Mouse (Mus musculus) C3H10T1/2 (cell line): ENCODE results near the gene Dennd4c. TPM values are rescaled to one million over a fixed set of nuclear protein-coding genes. Genes with fewer than 3 reads are reported as not detected.

Source experiments
- polyA plus RNA-seq, 2 experiments: library from polyadenylated mRNA; unstranded; fragments of >200 nt; fragmentation: generic; extraction: Trizol; gene quantifications; one replicate each; pipeline ENCODE4 v1.2.1; 2012; ENCODE audit warnings: missing spikeins in 2 of 2

Gene Dennd4c
- polyA plus RNA-seq = 1 to 10 TPM in 1 of 2 experiments, under 1 TPM in 1; 0.18 to 2.6 TPM

GRCm38 (mm10) chr4:86748336-86749291 is at the start of gene Dennd4c:
Dennd4c (plus strand) TSS chr4:86748555.

GRCm38 (mm10) chr4:86857113-86858069 is 109.0 kb downstream of the Dennd4c start, which contains the start of gene Rps6:
Rps6 (minus strand) TSS chr4:86857412.

GRCm38 (mm10) chr4:86874146-86874847 is 125.9 kb downstream of the Dennd4c start, which contains the start of gene Acer2:
Acer2 (plus strand) TSS chr4:86874396.

Other genes starting within 250 kb of the Dennd4c start
- not detected for gene Saxo1, start 190.2 kb upstream of the Dennd4c start, polyA plus RNA-seq
- gene Rraga, start 172.9 kb upstream of the Dennd4c start, polyA plus RNA-seq = 10 to 100 TPM in 1 of 2 experiments, 1 to 10 TPM in 1; 6.9 to 70.1 TPM
- 1 to 10 TPM in 1 of 2 experiments, under 1 TPM in 1; 0.39 to 2.5 TPM for gene Haus6, start 136.5 kb upstream of the Dennd4c start, polyA plus RNA-seq
- gene Plin2, start 78.5 kb upstream of the Dennd4c start, polyA plus RNA-seq = 100 to 1,000 TPM; 196 to 202 TPM
- 1,000 to 10,000 TPM; 3,053 to 3,272 TPM for gene Rps6, start 108.9 kb downstream of the Dennd4c start, polyA plus RNA-seq
- gene Acer2, start 125.8 kb downstream of the Dennd4c start, polyA plus RNA-seq = under 1 TPM; 0.02 to 0.06 TPM